Mouse (Mus musculus) fat pad, adult 2 months (tissue): ENCODE measurements around the gene Il6ra.

Experiments
- DNase-seq: peaks from one replicate; pipeline ENCODE4 v3.0.0-alpha.2; 2011; ENCODE audit warnings: low read depth, low spot score; ENCODE audit errors: extremely low read depth

Gene Il6ra

DNA sequence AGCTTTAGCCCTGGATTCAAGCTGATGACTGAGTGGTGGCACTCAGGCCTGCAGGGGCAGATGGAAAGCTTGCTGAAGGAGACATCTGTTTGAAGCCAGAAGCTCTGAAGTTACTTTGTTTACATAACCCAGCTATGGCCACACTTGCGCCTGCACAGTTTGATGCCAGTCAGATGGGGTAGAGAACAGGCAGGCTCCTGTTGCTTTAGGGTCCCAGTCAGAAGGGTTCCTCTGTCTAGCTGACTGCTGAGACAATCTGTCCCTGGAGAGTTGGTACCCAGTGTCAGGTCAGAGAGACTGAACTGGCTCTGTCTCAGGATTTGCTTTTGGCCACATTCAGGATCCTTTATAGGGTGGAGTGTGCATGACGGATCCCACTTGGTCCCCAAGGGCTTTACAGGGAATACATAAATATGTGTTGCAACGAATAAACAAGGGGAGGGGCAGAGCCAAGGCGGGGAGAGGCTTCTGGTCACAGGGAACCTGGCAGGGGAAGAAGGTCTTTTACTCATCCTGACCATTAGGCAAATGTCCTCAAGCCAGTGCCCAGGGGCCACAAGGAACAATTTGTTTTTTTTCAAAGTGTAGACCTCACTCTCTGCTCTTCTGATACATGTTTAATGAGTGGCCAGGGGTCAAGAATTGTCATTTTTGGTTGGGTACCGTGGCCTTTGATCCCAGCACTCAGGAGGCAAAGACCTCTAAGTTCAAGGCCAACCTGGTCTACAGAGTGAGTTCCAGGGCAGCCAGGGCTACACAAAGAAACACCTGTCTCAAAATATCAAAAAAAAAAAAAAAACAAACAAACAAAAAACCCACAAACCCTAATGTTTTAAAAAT is 3.1 kb downstream of the Il6ra start:
- DNase-seq, result no peak

DNA sequence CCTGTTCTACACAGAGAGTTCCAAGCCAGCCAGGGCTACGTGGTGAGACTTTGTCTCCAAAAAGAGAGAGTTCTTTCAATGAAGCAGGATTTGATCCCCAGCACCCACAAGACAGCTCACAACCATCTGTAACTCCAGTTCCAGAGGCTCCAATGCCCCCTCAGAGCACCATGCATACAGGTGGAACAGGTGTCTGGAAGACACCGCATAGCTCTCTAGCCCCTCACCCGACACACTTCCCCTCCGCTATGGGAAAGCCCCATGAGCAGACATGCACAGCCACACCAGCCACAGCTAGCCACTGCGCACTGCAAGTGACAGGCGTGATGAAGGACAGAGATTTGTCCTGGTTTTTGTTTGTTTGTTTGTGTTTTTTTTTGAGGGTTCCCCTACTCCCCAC is 4.2 kb downstream of the Il6ra start:
- no peak for DNase-seq

DNA sequence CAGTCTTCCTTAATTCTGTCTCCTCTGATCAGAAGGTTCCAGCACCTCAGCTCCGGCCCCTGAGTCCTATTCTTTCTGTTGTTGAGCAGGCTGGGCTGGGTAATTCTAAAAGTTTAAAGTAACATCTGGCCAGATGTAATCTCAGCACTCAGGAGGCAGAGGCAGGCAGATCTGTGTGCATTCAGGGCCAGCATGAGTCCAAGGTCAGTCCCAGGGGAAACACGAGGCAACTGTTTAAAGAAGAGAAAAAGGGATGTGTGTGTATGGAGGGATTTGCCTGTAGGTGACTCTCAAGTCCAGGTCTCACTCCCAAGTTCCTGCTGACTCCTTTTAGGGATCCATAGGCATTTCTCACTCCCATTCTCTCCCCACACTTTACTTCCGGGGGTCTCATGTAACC is 5.2 kb downstream of the Il6ra start:
- no peak for DNase-seq

DNA sequence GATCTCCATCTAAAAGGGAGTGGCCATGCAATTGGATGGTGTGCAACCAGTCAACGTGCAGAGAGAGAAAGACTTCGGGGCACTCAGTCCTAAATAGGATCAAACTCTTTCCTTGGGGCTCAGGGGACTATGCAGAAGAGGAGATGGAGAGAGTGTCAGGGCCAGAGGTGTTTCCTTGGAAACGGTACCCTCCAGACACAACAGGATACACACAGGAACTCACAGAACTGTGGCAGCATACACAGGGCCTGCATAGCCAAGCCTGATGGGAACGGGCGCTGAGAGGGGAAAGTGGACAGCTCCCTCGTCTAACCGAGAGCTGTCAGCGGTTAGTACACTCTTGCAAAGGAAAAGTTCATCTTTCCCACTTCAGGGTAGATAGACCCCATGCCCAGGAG is 13.5 kb downstream of the Il6ra start:
- no peak for DNase-seq

DNA sequence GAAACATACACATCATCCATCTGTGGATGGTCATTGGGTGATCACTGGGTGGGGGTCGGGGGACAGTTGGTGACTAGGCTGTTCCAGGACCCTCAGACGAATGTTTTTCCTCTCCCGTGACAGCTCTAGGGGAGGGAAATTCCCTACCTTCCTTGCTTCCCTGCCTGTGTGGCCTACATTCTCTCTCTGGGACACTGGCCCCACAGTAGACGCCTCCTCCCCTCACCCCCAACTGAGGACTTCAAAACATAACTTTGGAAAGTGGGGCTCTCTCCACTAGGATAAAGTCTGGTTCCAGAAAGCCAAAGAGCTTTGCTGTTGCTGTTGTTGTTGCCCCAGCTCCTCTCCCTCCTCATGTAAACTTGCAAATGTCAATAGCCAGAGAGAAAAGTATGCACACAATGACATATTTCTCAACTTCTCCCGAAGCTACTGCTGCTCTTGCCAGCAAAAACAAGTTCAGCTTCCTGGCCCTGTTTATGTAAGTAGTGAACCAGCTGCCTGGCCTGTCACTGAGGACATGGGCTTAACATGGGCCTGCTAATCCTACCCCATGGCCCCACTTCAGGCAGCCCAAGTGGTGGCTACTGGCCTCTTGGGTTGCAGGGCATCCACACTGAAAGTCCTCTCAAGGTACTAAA is 14.0 kb downstream of the Il6ra start:
- no peak for DNase-seq

DNA sequence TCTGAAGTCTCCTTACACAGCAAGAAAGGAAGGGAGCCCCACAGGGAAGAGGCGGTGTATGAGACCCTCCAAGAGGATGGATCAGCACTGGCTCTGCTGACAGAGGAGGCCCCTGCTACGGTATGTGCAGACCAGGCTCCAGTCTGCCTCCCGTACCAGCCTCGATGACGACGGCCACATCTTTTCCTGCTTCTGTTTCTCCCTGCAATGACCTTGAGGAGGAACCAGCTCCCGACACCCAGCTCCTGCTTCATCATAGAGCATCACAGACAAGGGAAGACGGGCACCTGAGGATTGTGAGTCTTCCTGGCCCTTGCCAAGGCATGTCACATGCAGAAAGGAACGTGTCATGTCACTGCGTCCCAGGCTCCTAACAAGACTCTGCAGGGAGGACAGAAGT is 15.0 kb downstream of the Il6ra start:
- DNase-seq, result no peak

DNA sequence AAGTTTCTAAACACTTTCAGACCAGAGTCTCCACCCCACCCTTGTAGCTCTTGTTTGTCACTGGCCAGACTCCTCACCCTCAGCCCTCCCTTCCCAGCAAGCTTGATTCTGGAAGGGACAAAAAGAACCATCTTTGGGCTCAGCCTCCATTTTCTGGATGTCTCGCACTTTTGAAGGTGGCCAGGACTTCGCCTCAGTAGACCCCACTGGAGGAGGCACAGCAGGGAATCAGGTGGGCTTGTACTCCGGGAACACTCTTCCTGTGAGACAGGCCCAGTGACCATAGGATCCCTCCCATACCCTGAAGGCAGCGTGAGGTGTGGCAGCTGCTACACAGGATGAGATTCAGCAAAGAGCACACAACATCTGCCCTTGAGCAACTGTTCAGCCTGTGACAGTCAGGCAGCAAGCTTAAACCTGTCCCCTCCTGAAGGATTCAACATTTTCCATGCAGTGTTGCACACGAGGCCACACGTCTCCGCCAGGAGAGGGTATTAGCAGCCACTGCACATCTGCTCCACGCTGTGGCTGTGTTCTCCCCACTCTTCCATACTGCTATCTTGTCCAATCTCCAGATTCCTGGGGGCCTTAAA is 15.7 kb downstream of the Il6ra start:
- no peak for DNase-seq

DNA sequence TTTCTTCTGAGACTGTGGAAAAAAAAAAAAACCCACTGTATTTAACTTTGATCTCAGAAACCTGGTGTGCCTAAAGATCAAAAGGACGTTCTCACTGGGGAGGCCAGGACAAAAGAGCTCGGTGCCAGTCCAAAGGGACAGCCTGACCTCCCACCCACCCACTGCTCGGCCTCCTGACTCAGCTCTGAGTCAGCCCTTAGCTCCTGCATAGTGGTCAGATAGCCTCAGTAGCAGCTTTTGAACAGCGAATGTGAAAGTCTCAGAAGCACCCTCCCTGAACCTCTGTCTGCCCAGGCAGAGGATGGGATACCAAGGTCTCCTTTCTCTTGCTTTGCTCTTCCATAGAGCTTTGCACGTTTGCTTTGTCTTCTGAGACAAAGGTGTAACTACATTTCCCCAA is 16.4 kb downstream of the Il6ra start:
- DNase-seq, result no peak

DNA sequence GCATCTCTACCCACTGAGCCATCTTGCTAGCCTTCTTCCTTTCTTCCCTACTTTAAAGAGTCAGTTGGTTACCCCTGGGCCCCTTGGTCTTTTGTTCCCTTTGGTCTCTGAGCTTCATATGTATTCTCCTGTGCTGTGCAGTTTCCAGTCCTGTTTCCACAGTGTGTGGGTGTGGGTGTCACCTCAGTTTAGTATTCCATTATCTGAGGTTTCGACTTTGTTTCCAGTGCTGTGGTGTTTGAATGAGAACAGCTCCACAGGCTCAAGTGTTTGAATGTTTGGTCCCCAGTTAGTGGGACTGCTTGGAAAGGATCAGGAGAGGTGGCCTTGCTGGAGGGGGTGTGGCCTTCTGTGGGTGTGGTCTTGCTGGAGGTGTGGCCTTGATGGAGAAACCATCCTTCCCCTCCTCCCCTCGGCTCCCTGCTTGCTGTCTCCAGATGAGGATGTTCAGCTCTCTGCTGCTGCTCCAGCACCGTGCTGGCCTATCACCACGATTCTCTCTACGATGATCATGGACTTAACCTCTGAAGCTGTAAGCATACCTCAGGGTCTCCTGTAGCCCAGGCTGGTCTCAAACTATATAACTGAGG is 20.4 kb downstream of the Il6ra start:
- DNase-seq, result no peak

DNA sequence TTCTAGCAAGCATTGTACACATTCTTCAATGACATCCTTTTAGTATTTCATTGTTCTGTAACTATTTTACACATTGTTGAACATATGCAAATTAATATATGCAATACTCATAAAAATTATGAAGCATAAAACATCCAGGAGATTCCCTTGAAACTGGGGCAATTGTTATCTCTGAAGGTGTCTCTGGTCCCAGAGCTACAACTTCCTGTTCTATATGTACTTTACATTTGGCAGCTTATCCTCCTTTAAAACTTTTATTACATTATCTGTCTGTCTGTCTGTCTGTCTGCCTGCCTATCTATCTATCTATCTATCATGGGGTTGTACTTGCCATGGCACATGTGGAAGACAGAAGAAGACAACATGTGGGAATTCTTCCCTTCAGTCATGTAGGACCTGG is 21.3 kb downstream of the Il6ra start:
- DNase-seq, result no peak

DNA sequence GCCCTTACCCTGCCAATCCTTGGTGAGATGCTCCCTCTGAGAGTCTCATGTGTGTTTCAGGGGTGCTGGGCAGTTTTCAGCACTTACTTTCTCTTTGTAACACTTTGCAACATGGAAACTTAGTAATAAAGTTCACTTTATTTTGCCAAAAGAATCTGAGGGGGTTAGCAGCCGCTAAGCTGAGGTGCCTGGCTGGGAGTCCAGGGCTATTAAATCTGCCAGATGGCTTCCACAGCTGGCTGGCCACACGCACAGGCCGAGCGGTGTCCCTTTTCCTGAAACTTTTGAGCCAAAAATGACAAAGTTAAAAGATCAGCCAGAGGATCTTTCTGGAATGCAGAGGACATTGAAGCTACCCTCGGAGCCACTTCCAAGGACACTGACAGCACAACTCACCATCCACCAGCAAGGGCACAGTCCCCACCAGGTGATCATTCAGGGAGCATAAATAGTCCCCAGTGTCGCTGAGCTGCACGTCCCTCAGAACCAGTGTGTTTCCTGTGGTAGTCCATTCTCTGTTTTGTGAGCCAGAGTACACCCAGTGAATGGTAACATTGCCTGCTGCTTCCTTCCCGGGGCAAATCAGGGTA is 23.1 kb downstream of the Il6ra start:
- no peak for DNase-seq

DNA sequence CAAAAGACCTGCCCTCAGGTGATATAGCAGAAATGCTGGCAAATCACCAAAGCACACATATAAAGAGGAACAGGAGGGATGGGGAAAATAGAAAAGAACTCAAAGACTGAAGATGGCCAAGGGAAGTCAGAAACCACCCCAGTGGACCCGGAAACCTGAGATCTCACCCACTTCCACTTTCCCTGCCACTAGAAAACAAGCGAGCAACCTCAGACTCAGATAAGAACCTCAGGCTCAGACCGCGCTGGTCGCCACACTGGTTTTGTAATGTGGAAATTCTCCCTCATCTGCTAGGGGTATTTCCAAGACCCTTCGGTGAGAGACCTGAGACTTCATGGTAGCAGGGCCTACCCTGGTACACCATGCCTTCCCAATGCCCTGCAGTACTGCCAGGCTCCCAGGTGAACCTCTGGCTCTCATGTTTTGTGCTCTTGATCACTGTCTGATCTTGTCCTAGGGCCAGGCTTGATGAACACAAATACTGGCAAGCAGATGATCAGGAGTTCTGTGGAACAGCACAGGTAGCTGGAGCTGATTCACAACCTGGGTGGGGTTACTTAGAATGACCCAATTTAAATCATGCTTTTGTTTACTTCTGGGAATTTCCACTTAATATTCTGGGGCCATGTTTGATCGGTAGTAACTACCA is 25.3 kb downstream of the Il6ra start:
- no peak for DNase-seq

DNA sequence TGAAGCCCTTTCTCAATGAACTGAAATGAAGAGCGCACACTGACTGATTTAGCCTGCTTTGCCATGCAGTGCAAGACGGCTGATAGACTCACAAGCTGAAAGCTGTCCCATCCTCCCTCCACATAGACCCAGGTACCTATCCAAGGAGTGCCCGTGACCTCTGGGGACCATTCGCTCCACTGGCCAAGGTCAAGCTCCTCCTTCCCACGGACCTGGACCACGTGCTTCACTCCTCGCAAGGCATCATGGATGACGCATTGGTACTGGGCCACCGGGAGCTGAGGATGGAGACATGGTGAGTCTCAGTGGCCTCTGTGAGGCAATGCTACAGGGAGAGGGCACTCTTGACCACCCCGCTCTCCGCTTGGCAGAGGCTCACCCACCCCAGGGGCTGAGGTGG is 27.2 kb downstream of the Il6ra start:
- DNase-seq, result no peak

DNA sequence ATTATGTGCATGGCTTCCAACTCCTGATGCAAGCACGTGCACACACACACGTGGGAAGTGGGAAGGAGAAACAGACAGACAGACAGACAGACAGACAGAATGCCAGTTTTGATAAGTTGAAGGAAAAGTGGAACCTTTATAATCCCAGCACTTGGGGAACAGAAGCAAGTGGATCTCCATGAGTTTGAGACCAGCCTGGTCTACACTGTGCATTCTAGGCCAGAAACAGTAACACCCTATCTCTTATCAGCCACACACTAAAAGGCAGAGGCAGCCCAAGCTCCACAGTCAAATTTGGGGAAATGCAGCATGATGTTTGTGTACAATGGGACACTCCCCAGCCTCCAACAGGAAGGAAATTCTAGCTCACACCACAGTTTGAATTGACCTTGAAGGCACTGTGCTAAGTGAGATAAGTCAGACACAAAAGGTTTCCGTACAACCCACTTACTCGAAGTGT is 29.4 kb downstream of the Il6ra start:
- DNase-seq, result no peak

DNA sequence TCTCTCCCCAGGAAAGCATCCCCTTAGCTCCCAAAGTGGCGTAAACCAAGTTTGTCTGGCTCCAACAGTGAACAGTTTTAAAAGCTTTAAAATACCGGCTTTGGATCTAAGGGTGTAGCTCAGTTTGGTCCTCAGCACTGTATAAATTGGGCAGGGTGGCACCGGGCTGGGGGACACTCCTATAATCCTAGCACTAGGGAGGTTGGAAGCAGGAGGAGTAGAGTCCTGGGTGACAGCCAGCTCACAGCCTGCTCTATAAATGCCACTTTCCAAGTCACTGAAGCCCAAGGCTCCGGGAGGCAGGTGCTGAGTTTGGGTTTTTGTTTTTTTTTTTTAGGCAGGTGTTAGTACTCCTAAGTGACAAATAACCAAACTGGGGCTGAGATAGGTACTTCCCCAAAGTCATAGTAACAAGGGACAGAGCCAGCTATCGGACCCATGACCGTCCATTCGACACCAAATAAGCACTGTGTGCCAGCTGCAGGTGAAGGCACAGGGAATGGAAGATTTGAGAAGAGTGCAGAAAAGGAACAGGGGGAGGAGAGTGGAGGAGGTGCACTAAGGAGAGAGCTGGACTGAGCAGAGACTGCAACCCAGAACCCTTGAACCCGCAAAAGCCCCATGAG is 30.3 kb downstream of the Il6ra start:
- DNase-seq, result no peak

DNA sequence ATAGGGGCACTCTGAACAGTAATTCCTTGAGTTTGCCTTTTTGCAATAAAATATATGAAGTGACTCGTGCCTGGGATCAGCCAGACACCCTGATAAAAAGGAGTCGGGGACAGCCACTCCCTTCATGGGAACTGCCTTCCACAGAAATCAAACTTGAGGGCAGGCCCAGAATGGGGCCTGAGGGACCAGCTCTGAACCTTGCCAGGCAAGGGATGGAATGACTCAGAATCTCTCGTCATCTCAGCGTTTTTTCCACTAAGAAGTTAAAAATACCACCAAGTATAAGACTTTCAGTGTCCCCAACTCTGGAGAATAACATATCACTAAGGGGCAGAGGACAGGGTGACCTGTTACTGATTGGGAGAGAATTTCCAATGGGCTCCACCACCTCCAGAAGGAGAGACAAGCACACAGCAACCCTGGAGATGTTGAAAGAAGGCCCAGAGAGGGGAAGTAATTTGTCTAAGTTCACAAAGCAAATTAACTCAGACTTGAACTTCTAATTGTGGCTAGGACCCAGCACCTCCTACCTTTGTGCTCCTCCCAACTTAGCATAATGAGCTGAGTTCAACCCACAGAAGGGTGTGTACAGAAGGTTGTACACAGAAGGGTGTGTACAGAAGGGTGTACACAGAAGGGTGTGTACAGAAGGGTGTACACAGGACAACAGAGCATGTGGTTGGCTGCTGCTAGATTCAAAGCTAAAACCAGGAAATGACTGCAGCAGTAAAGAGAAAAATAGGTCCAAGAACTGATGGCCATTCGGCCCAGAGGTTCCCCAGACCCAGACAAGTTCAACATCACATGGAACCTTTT is 32.8 kb downstream of the Il6ra start:
- DNase-seq, result no peak

DNA sequence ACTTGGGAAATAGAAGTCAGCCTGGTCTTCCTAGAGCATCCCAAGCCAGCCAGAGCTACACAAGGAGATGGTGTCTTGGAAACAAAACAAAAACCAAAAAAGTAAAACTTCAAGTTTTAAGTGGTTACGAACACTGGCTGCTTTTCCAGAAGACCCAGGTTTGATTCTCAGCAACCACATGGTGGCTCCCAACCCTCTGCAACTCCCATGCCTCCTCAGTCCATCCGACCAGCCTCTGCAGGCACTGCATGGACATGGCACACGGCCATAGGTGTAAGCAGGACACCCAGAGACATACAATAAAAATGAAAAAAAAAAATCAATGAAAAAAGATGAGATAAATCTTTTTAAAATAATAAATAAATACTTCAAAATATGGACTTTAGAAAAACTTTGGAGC is 33.7 kb downstream of the Il6ra start:
- DNase-seq, result no peak

DNA sequence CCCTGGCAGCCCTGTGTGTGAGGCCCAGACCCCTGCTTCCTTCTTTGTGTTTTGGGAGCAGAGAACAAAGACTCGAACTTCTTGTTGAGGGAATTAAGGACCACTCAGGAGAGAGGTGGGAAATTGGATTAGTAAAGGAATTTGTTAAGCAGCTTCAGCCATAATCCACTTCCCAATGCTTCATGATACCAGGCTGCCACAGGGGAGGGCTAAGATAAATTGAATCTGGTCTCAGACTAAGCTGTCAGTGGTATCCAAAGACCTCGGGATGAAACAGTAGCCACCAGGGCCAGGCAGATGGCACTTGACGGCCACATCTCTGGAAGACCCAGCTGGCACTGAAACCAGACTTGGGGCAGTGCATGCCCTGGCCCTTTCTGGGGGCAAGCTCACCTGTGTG is 34.5 kb downstream of the Il6ra start:
- DNase-seq, result no peak

DNA sequence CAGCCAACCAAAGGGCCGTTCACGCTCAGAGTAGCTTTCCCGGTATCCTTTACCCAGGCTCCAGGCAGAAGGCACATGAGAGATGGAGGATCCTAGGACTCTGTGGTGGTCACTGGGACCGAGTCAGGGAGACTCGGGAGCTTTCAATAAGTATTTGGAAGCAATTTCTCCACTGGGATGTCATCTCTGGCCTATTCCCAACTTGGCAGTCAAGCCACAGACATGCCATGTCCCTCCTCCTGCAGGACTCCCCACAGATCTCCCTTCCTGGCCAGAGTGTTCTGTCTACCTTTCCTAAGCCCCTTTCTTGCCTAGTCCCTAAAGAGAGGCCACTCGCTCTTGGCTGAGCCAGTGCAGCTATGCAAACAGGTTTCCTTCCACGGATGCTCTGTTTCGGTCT is 35.9 kb downstream of the Il6ra start:
- no peak for DNase-seq

DNA sequence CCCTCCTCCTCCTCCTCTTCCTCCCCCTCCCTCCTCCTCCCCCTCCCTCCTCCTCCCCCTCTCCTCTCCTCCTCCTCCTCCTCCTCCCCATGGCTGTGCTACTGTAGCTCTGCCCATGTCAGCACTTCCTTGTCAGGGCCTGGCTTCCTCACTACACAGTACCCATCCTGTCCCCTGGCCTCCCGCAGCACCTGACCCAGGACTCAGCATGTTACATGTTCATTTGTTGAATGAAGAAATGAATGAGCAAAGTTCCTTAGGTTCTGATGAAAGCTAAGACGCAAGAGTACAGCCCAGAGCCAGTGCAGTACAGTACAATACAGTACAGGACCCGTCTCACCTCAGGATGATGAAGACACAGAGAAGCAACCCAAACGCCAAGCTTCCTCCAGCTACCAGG is 36.5 kb downstream of the Il6ra start:
- DNase-seq, result no peak
